Mouse (Mus musculus) thymus, adult 2 months (tissue): ENCODE results near the gene Rftn2.

Source experiments
- CTCF ChIP-seq: fragments of 200-500 bp; IDR thresholded peaks from 2 replicates; pipeline ENCODE4 v1.5.1; 2012; ENCODE audit warnings: mild to moderate bottlenecking, control low read depth, low read length, moderate library complexity, borderline replicate concordance; ENCODE audit not compliant: control insufficient read depth, poor library complexity, insufficient read depth; ENCODE audit errors: extremely low read depth
- POLR2A ChIP-seq: fragments of 200-500 bp; IDR thresholded peaks from 2 replicates; pipeline ENCODE4 v1.6.1; 2012; ENCODE audit warnings: mild to moderate bottlenecking, low read length, control low read depth, moderate library complexity; ENCODE audit not compliant: control insufficient read depth, poor library complexity, insufficient read depth; ENCODE audit errors: extremely low read depth

- TF ChIP-seq POLR2A (no peak), CTCF (no peak)
Observed at GRCm38 (mm10) chr1:55205808-55206327, 20.7 kb downstream of the Rftn2 start.
